Mouse (Mus musculus) adrenal gland (tissue): ENCODE results near the gene 4930564D02Rik.

ENCODE experiments used
- intact Hi-C: fragments of 180-260 bp; cut with DNase I; formaldehyde crosslinking; loops from one replicate; pipeline ENCODE4 v1.15.1; 2025

Gene 4930564D02Rik

DNA sequence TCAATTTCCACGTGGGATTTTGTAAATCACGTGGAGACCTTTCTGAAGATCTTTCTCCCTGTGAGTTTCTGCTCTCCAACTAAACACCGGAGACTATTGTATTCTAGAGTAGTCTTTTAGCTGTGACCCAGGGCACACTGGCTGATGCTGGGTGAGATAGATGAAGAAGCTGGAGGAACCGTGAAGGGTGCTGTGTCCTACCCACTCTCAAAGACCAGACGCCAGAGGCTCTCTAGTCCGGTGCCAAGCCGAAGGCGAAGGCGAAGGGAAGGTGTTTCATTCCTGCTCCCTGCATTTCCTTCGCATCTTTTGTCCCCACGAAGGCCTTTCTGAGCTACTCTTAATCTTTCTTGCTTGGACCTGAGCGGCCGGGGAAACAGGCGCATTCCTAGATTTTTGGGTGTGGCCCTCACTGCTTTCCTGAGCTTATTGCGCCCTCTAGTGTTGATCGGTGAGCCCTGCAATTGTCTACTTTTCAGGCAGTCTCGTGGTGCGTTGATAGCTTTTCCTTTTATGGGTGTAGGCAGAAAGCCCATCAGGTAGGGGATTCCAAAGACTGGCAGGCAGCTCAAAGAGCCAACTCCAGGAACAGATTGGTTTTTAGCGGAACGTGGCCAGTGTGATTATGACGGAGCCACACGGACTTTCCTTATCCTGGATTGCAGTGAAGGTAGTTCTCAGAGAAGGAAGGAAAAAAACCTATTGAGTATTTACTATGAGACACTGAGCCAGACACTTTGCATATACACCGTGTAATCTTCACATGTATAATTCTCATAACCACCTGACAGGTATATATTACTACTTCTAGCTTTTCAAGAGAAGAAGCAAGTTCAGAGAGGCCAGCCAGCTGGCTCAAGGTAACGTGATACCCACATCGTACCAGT, 7.8 kb upstream of the 4930564D02Rik start:
- intact Hi-C loops = loop anchor here (1.0 to 5.0 kb wide), 3 partner anchors 67 to 287 kb away; partner anchors contain the start of gene Rhoc

DNA sequence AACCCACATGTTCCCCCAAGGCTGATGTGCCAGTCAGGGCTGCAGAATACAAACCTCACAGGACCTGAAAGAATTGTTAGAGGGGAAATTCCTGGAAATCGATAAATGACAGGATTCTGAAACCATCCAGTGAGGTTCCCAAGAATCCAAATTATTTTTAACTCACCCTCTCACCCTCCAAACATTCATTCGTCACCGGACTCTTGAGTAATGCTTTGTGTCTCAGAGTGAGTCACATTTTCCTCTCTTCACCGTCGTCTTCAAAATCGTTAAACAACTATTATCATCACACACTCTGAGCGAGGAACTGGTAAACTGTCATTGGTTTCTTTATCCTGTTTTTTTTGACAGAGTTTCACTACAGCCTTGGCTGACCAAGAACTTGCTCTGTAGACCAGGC, 6.7 kb upstream of the 4930564D02Rik start:
- intact Hi-C loops = loop anchor here (1.0 to 5.0 kb wide), 3 partner anchors 68 to 288 kb away; partner anchors contain the start of gene Rhoc

DNA sequence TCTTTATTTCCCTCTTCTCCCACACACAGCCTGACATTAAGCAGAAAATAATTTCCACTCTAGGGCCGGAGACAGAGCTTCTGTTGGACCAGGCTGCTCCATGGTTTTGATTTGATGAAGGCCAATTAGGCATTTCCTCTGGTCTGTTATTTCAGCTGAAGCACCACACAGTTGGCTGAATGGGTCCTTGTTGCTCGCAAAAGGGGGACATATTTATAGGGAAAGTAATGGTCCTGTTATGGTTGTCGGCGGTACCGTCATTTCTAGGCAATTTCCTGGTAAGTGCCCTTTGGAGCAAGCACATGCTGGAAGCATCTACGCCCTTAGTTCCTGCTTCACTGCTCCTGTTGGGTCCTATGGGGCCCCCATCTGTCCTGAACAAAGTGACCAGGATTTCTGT, 5.7 kb upstream of the 4930564D02Rik start:
- intact Hi-C loops = no loop called here

DNA sequence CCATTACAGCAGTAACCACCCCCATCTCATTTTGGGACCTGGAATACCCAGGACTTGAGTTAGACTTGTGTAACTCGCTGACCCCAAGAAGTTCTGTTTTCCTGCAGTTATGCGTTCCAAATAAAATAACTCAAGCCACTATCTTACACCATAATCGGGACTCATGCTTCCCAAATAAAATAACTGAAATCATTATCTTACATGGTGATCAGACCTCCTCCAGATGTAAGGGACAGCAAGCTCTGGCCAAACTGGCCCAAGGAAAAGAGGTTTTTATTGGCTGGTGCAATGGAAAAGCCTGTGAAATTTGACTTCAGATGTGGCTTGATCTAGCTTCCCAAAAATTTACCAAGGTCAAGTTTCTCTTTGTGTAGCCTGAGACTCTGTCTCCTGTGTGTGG, 5.1 kb upstream of the 4930564D02Rik start:
- intact Hi-C loops = no loop called here

DNA sequence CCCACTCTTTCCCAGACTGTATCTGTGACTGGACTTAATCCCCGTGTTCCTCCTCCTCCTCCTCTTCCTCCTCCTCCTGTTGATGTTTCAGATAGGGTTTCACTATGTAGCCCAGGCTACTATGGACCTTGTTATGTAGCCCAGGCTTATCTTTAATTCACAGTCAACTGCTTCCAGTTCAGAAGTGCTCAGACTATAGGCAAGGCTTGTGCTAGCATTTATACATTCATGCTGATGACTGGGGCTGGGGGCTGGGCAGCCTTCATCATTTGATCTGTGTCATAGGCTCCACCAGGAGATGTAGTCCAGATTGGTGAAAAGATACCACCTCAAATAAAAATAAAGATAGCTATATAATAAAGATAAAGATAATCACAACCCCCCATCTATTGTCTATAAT, 4.7 kb upstream of the 4930564D02Rik start:
- intact Hi-C loops = no loop called here

DNA sequence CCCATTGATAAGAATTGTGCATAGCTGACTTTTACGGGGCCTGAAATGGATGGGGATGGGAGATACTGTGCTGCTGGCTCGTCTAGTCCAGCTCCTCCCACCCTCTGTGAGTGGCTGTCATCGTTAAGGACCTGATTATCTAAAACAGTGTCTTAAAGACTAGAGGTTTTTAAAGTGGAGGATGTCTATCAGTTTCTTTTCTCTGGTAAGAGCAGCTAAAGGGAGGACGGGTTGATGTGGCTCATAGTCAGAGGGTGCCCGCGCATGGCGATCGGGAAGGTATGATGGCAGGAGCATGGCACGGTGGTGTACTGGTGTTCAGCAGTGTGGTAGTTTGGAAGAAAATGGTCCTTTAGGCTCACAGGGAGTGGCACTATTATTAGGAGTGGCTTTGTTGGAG, 4.0 kb upstream of the 4930564D02Rik start:
- intact Hi-C loops = no loop called here

DNA sequence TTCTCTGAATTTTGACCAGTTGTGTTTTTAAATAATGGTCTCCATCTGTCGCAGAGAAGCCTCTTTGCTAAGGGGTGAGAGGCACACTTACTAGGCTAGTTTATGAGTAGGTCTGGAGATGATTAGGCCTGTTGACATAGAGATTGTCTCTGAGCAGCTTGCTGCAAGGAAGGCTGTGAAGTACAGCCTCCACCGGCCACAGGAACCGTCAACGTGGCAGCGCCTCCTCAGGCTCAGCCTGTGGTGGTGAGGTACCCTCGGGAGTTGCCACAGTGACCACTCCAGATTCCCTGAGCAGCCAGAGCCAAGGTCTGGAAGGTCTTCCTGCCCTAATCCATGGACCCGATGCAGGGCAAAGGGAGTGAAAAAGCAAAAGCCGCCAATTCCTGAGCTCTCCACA, 3.9 kb downstream of the 4930564D02Rik start:
- intact Hi-C loops = loop anchor here (10.0 kb wide), 1 partner anchor 356 kb away; no protein-coding TSS in a partner anchor

DNA sequence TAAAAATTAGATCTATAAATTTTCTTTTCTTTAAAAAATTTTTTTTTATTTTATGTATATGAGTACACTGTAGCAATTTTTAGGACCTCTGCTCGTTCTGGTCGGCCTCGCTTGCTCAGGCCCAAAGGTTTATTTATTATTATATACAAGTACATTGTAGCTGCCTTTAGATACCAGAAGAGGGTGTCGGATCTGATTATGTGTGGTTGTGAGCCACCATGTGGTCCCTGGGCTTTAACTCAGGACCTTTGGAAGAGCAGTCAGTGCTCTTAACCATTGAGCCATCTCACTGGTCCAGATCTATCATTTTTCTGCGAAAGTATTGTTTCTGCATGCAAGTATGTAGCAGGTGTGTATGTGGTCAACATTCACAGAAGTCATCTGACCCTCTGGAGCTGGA, 4.6 kb downstream of the 4930564D02Rik start:
- intact Hi-C loops = loop anchor here (10.0 kb wide), 1 partner anchor 356 kb away; no protein-coding TSS in a partner anchor

DNA sequence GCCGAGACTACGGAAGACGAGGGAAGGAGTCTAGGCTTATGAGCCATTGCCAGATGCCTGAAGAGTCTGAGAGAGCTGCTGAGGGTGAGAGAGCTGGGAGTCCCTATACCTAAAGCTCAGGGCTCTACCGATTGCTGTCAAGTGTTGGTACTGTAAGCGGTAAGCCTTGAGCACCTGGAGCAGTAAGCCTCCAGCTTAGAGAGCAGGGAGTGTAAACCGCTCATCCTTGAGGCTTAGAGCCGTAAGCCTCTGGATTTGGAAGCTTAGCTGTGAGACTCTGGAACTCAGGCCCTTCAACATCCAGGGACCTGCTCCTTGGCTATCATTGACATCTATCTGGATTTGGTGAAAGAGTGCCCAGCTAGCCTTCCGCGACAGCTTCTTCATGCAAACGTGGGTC, 5.9 kb downstream of the 4930564D02Rik start:
- intact Hi-C loops = loop anchor here (10.0 kb wide), 1 partner anchor 358 kb away; no protein-coding TSS in a partner anchor

DNA sequence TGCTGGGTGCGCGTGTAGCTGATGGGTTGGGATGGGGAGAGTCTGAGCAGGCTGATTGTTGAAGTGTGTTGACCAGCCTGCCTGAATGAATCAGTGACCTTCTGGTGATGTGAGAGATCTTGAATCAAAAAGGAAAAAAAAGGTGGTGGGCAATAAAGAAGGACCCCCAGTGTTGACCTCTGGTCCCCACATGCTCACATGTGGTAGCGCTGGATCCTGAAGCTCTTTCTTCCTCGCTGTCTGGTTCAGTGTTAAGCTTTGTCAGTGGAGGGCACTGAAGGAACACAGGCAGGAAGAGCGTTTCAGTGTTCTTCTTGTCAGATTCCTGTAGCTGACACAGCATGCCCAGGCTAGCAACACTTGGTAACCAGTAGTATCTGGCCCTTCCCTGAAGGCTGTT, 9.2 kb downstream of the 4930564D02Rik start:
- intact Hi-C loops = loop anchor here (5.0 to 10.0 kb wide), 2 partner anchors 92 to 361 kb away; no protein-coding TSS in a partner anchor

DNA sequence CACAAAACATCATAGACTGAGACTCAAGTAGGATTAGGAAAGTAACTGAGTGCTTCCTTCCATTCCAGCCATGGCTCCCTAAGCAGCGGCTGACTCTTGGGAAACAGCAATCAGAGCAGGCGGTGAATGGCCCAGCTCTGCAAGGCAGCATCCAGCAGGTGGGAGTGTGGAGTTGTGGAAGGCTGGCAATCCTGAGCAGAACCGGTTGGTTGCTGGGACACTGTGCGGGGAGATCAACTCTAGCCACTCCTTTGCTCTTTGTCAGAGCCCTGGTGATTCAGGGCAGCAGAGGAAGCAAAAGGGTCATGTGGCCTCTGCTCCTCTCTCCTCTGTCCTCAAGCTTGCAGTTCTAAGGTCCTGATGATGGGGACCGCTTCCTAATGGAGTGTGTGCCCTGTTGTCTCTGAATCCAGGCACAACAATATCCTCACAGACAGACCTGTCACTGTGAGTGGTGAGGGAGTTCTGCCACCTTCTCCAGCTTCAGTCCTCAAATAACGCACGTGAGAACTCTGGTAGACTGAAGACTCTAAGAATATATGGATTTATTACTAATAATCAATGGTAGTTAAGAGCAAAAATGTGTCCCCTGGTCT, 11.7 kb downstream of the 4930564D02Rik start:
- intact Hi-C loops = loop anchor here (5.0 to 10.0 kb wide), 2 partner anchors 89 to 364 kb away; no protein-coding TSS in a partner anchor

DNA sequence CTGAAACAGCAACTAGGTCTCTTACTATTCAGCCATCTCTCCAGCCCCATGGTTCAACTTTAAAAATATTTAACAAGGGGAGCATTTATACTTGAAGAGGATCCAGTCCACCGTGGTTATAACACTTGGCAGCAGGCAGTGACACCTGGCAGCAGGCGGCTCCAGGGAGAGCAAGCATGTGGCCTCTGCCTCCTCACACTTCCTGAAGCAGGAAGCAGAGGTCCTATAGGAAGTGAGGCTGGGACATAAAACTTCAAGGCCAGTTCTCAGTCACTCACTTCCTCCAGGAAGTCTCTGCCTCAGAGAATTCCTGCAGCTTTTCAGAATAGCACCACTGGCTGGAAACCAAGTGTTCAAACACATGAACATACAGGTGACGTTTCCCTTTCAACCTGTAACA, 20.7 kb downstream of the 4930564D02Rik start:
- intact Hi-C loops = no loop called here

DNA sequence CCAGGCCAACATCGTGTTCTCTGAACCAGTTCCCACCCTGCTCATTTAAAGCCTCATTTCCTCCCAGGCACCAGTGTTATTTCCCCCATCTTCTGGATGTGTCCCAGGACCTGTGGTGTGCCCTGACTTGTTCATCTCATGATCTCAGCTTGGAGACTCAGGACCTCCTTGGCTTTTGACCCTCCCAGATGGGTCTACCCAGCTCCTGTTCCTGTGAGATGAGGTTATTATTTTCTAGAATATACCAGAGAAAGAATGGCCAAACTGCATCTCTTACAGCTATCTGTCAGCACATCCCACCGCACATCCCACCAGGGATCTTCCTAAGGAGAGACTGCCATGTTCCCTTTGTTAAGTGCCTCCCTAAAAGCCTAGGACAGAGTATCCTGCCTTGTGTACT, 22.0 kb downstream of the 4930564D02Rik start:
- intact Hi-C loops = no loop called here

DNA sequence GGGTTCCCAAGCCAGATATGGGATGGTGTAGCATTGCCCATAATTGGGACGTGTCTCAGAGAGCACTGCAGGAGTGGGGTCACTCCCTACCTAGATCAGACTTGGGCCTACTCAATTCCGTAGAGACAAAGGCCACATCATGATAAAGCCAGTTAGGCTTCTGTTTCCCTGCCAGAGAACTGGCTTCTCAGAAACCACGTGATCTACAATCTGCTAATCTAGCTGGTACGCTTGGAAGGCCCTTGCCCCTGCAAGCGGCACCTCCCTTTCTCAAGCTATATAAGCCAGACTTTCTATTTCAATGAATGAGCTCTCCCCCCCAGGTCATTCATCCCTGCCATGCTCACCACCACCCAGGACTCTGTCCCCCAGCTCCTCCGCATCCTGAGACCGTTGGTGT, 23.5 kb downstream of the 4930564D02Rik start:
- intact Hi-C loops = no loop called here

DNA sequence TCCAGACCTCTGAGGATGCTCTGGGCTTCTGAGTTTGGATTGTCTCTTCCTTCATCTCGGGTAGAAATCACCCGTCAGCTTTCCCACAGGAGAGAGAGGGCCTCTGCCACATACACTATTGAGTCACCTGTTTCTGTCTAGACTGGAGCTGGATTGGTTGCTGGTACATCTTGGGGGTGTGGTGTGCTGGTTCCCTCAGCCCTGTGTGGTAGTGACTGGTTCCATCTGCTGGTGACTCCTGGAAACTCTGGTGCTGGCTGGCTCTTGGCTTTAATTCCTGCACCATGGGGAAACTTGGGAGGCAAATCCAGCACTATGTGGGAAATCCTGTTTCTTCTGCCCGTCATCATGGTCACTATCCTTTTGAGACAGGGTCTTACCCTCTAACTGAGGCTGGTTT, 24.3 kb downstream of the 4930564D02Rik start:
- intact Hi-C loops = no loop called here

DNA sequence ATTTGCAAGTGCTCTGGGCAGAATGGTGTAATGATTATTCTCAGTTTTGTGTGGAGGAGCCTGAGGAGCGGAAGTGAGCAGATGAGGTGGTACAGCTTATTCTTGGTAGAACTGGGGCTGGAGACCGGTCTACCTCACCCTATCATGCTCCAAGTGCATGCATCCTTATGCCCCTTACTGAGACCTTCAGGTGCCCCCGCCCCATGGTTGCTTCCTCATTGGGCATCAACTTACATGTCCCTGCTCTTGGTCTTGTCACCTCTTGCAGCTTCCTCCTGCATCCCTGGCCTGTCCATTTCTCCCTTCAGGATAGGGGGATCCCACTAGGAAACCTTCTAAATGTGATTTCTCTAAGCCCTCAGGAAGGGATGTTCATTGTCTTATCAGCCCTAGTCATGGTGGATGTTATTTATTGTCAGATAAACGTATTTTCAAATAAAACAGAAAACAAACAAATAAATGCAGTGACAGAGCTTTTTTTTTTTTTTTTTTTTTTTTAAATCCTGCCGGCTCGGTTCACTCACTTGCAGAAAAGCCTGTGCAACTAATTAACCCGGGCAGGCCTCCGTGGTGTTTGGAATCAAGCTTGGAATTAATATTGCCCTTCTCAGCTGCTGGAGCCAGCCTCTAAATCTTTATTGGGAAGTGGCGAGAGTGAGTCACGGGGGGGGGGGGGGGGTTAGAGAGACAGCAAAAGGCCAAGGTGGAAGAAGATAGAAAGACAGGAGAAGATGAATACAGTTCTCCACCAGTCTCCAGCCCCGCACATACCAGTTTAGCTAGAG, 26.3 kb downstream of the 4930564D02Rik start:
- intact Hi-C loops = no loop called here

DNA sequence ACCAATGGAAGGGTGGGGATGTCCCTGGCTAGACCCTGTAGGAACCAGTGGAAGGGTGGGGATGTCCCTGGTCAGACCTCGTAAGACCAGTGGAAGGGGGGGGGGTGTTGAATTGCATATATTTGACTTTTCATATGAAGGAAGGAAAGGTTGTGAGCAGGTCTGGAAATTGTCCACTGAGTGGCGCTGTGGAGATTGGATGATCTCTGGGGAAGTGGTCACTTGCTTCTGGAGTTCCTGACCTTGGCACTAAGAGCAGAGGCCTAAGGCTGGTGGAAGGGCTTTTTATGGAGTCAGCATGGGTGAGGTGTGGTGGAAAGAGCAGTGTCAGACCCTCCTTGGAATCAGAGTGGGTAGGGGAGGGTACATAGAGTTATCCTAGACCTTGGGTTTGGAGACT, 27.8 kb downstream of the 4930564D02Rik start:
- intact Hi-C loops = no loop called here

DNA sequence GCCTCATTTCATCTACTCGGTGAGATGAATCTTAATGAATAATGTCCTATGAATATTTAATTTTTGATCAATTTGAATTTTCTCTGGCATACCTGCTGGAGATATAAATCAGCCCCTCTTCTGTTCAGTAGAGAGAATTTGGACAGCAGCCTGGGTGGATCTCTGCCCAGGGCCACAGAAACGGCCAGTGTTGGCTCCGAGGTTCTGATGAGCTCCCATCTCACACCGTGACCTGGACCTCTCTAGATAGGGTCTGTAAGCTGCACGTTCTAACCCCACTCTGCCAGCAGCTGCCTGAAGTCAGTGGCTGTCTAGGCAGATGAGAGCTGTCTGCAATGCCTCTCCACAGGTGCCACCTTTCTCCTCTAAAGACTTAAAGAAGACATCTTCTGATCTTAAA, 28.4 kb downstream of the 4930564D02Rik start:
- intact Hi-C loops = no loop called here

DNA sequence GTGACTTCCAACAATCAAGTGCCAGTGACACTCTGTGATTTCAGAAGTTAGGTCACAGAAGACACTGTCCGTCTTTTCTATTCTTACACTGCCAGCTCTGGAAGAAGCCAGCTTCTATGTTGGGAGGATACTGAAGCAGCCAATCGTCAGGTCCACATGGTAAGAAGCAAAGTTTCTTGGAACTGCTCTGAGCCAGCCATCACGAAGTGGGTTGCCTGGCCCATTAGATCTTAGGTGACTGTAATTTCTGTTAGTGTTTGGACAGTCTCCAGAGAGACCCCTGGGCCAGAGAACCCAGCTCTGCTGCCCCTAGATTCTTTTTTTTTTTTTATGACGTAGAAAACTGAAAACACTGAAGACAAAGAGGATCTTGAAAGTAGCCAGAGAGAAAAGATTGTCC, 30.9 kb downstream of the 4930564D02Rik start:
- intact Hi-C loops = no loop called here

DNA sequence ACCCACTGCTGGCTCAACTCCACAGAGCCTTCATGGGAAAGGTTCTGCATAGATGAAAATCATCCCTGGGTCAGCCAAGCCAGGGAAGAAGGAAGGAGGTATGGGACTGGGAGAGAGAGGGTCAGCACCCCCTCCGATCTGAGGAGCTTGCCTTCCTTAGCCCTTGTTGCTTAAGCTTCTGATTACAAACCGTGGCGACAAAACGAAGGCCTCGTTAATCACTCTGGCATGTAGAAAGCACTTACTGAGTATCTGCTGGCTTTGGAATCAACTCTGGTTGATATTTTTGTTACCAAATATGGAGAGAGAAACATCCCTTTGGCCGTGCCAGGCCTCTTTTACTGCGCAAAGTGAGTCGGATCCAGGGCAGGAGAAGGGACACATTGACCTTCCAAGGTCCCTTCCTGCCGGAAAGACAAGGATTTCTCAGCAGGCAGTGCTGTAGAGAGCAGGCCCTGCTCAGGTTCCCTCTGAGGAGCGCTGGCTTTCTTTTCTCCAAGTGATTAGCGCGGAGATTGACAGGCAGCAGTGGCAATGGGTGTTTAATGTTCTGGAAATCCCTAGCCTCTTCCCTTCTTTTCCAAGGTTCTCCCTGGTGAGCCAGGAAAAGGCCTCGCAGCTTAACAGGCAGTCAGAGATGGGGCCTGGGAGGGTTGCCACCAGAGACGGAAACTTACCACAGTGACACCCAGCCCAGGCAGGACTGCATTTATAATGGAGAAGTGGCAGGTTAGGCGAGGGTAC, 33.1 kb downstream of the 4930564D02Rik start:
- intact Hi-C loops = no loop called here

DNA sequence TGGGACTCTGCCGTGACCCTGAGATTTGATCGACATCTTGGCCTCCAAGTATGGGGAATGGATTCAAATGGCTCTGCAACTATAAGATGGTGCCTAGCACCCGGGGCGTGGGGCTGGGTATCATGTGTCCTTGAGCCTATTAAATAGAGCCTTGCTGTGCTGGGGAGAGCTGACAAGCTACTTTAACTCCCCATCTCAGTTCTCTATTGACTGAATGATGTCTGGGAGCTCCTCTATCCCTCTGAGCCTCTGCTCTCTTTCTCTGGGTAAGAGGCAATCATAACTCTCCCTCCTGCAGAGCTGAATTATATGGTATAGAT, 33.6 kb downstream of the 4930564D02Rik start:
- intact Hi-C loops = no loop called here
